Mouse (Mus musculus) retina, embryonic 14.5 days (tissue): ENCODE data around the gene Ano4.
A peak's percentile ranks its signal among the peaks of the same experiment; 100 is the strongest.

ENCODE experiments used
- DNase-seq: peaks from one replicate; pipeline ENCODE4 v3.0.0-alpha.2; 2015; ENCODE audit warnings: low spot score

Ano4 gene

DNA sequence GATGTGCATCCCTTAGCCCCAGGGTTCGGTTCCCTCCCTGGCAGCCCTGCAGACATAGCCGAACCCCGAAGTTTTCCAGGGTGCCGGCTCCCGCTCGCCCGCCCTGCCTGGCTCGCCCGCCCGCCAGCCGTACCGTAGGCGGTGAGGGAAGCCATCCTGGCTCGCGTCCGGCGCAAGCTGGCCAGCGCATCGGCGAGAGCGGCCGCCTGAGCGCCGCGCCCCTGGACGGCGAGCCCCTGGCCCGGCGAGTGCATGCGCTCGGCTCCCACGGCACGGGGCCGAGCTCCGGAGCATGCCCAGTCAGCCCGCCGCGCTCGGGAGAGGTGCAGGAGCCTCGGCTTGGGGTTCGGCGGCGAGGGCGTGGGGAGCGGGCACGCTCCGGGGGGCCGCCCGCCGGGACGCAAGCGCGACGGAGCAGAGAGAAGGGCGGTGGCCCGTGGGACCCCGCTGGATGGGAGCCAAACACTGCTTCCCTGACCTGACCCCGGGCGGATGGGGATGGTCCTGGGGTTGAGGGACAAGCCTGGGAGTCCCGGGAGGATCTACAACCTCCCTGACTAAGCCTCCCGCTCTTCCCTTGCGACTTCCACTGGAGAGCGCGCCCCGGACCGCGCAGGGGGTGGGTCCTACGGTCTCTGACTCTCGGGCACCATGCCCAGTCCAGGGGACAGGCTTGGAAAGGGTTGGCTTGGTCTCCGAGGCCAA is at the start of gene Ano4:
Gene Ano4 (minus strand): TSS at position 272 of the 705 bp plus-strand sequence.
- peak; percentile 37 for DNase-seq

DNA sequence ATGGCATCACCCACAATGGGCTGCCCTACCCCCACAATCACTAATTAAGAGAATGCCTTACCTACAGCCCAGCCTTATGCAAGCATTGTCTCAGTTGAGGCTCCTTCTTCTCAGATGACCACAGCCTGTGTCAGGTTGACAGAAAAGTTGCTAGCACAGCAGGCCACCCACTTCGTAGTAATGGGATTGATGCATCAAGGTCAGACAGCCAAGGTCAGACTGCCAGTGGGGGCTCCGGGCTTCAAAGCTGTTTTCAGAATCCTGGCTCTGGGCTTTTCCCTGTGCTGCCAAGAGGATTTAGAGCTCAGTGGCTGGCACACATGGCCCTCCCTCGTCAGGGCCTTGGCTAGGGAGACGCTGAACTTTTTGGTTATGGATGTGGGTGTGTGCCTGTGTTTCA is 48.1 kb upstream of the Ano4 start:
- peak; percentile 53 for DNase-seq

DNA sequence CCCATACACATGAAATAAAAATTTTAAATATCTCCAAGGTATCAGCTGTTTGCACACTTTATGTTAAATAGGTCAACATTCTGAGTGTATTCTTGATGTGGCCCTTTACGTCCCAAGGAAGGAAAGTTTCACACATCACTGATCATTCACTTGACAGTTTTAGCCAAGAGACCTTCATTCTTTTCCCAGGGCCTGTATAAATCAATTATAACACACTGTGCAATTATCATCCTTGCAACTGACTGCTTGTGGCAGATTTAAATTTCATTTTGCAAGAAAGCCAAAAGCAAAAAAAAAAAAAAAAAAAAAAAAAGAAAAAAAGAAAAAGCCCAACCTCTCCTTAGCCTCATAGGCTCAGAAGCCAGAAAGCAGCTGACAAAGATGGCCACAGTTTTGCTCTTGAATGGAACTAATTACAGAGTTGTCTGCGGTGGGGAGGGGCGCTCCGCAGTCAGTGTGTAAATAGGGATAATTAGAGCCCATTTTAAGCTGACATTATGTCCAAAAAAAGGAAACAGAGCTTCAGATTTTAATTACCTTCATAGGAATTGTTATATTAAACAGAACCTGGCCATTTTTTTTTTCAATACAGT is 47.1 kb upstream of the Ano4 start:
- peak; percentile 69 for DNase-seq

DNA sequence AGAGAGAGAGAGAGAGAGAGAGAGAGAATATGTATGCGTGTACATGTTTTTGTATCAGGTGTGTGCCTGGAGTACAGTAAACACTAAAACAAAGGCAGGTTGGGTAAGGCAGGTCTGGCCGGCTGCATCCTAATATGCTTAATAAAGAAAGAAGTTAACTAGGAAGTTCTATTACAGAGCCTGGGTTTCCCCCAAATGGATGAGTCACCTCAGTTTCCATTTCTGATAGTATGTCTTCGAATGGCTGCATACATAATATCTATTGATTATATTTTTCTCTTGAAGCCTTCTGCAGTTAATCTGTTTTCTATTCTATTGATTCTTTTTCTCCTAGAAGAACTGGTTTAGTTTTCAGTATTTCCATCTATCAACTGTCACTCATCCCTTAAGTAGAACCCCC is 41.9 kb upstream of the Ano4 start:
- no peak for DNase-seq

DNA sequence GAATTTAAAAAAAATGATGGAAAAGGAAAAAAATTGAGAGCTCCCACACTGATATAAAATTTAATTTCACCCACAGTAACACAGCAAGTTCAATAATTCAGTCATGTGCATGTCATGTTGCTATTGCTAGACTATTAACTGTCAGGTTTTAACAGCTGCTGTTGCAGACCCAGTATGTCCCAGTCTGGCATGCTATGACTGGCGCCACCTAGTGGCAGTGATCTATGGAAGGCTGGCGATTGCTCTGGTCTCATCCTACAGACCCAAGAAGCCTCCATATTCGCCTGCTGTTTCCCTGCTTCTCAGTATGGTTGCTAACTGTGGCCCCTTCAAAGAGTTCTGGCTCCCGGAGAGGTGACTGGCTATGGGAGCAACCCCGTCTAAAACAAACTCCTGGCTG is 38.9 kb upstream of the Ano4 start:
- DNase-seq = peak; percentile 90

DNA sequence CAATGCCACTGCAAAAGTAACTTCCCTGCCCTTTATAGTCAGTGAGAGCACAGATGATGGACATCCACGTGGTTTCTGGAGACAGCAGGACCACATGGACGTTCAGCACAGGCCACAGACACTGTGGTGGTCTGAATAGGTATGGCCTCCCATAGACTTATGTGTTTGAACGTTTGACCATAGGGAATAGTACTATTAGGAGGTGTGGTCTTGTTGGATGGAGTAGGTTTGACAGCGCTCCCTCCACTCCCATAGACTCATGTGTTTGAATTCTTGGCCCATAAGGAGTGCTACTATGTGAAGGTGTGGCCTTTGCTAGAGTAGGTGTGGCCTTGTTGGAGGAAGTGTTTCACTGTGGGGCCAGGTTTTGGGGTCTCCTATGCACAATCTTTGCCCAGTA is 33.2 kb upstream of the Ano4 start:
- no peak for DNase-seq

DNA sequence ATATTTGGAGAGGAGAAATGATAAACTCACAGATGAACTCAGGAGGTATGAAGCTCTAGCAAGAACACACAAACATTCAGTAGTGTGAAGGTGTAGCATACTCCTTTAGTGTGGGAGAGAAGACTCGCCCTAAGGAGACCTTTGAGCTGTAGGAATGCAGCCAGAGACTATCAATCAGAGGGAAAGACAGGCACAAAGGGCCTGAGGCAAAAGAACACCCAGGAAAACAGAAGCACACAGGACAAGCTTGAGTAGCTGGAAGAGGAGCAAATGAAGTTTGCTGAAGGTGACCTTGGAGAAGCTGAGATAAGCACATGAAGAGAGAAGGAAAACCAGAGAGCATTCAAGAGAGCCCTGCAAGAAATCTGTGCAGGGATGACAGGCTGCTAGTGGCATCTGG is 25.5 kb upstream of the Ano4 start:
- DNase-seq = no peak

DNA sequence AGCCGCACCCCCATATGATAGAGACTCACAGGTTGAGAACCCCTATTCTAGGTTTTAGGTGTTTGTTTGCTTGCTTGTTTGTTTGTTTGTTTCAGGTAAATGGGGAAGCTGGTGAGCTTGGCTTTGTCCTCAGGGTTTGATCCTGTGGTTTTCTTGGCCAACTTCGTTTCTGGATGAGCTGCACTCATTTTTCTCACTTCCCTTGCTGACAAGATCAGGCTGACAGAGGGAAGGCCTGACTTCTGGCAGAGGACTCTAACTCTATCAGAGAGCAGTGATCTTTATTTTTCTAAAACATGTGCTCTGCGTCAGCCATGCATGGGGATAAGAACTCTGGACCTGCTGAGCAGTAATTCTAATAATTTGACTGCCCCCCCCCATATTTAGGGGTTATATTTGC is 14.4 kb upstream of the Ano4 start:
- no peak for DNase-seq

DNA sequence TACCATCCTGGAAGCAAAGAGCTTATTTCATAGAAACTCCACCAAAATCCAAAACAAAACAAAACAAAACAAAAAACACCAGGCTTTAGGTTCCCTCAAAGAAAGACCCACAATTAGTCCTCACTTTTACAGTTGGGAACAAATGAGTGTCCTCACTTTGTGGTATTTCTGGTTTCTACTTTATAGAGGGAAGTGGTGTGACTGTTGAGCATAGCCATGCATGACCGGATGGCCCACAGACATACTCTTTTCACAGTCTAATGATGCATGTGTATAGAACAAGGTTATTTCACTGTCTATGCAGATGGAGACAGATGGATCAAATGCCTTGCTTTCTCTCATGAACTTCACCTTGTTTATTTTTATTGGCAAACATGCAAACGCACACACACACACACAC is 10.1 kb upstream of the Ano4 start:
- no peak for DNase-seq

DNA sequence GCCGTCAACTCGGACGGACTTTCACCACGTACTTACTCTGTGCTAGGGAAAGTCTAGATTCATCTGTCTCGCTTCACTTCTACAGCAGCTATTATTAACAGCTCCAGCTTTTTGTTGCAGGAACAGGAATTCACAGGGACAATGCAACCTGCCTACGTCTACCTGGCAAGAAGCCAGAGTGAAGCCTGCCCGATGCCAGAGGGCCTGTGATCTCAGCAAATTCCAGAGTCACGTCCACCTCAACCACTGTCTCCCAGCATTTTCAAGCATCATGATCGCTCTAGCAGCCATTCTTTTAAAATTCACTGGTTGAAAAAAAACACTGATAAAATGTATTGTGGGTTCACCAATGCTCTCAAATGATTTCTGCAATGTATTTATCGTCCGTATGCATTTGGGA is 6.9 kb upstream of the Ano4 start:
- DNase-seq = no peak

DNA sequence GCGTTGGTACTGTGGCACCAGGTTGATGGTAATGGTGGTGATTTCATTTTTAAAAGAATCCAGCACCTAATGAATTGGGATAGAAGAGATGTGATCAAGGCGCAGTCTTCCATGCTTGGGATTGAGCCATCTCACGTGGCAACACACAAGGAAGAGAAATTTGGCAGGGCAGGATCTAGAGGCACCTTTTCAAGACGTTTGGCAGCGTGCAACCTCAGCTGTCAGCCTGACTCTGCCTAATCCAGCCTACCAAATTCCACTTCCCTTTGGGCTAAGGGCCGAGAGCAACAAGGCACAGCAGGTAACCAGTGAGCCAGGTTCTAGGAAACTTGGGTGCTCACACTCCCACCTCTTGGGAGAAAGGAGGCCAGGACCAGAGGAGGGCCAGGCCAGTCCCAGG is 1.0 kb upstream of the Ano4 start:
- no peak for DNase-seq

DNA sequence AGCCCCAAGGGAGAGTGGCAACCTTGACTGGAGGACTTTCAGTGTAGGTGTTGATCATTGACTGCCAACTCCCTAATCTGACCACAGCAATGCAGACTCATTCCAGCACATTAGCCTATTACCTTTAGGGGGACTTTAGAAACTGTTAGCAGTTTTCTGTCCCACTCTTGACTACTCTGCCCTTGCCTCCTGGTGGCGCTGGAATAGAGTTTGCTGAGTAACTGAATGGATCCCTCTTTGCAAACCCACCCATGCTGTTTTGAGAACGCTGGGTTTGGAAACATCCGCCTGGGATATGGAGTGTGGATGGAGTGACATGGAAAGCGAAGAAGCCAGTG is 603 bp upstream of the Ano4 start:
- DNase-seq = no peak

DNA sequence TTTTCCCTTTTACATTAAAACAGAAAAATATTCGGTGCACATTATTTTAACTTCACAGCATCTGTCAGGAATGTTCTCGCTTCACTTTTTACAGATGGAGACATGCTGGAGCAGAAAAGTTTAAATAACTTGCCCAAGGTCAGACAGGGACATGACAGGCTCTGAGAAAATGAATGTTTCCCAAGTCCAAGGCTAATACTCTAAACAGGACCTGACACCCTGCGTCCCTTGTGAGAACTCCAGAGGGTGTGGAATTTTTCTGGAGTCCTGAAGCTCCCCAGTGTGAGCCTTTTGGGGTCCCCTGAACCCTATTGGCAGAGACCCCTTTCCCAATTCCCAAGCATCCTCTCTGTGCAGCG is 451 bp downstream of the Ano4 start:
- DNase-seq = no peak

DNA sequence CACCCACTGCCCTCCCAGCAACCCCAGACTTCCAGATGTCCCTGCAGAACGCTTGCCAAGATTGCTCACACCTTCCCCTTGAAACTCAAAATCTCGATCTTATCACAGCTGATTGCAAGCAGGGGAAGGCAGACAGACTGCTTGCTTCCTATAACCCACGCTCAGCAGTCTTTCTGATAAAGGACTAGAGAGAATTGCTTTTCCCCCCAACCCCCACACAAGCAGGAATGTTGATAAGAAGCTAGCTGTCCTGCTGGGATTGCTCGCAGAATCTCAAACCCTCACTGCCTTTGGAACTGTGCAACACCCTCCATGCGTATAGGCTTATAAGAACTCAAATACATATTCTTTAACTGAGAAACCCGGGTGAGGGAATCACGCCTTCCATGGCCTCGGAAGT is 846 bp downstream of the Ano4 start:
- no peak for DNase-seq

DNA sequence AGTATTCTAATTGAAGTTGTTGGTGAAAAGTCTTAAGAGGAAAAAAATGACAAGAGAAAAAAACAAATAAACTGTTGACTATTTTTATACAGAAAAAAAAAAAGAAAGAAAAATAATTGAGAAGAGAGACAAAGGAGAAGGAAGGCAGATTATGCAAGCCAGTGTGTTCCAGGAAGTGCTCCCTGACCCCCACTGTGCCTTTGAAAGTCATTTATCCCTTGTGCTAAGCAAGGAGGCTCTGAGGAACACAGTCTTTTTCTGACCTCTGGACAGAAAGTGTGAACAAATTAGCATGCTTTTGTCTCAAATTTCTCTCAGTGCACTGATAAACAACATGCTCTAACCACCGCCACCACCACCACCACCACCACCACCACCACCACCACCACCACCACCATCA is 14.3 kb downstream of the Ano4 start:
- no peak for DNase-seq

DNA sequence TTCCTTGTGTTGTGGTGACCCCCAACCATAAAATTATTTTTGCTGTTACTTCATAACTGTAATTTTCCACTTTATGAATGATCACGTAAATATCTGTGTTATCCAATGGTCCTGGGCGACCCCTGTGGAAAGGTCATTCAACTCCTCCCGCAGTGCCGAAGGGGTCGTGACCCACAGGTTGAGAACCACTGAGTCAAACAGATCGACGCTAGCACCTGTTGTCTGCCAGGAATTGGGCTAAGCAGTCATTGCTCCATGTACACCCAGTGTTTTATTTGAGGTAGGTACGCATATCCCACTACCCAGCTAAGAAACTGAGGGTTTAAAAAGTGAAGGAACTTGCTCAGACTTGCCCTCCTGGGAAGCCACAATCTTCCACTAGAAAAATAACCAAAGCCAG is 14.8 kb downstream of the Ano4 start:
- DNase-seq = no peak

DNA sequence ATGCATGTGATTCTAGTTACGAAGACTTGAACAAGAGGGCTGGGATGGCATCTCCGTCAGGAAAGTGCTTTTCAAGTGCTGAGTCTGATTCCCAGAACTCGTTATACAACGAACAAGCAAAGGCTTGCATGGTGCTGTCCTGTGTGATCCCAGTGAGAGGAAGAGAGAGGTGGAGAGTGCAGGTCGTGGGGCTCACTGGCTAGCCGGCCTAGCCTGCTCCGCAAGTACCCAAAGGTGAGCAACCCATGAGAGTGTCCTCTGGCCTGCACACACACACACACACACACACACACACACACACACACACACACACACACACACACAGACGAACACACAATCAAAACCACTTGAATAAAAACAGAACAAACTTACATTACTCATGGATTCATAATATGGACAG is 15.7 kb downstream of the Ano4 start:
- DNase-seq = no peak

DNA sequence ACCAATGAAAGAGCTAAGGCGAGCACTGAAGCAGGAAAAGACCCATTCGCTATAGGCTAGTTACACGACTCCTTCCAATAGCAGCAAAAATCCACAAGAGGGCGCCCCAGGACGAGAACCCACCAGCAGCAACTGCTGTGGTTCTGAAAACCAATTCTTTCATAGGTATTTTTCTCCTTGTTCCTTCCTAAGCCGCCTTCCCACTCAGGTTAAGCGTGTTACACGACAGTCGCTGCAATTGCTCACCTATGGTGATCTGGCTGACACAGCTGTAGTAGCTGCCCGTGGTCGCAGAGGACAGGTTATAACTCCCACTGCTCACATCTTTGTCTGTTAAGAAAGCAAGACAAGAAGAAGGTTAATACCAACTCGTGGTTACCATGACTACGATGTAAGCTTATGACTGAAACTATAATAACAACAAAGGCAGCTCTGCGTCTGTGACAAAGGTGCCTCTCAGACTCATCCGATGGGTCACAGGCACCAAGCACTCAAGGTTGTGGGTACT is 17.5 kb downstream of the Ano4 start:
- peak; percentile 89 for DNase-seq

DNA sequence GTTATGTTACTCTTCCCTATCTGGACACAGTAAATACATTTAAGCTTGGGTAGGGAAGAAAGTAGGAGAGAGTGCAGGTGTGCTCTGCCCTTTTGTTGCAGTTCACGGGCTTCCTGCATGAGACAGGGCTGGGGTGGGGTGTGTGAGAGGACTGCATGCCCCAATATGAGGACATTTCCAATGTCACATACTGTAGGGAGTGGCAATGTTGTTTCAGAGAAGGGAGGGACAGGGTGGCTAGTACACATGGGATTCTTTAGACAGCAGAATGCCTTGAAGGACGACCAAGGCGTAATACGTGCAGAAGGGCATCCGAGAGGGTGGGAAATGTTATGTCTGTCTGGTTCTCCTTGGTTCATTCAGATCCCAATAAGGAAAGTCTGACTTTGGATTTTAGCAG is 18.2 kb downstream of the Ano4 start:
- DNase-seq = no peak

DNA sequence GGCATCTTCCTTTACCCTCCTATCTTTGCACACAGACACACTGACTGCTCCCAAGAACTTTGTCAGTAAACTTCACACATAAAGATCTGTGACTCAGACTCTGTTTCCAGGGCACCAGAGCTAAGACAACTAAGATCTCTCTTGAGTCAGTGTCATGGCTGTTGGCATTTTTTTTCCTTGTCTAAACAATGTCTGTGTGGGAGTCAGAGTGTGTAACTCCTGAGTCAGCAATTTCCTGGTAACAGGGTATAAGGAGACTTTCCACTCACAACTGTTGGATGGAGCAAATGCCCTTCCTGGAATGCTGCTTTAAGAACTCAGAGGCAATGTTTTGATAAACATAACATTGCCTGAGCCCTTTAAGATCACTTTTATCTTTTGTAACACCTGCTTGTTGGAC is 37.0 kb downstream of the Ano4 start:
- no peak for DNase-seq

DNA sequence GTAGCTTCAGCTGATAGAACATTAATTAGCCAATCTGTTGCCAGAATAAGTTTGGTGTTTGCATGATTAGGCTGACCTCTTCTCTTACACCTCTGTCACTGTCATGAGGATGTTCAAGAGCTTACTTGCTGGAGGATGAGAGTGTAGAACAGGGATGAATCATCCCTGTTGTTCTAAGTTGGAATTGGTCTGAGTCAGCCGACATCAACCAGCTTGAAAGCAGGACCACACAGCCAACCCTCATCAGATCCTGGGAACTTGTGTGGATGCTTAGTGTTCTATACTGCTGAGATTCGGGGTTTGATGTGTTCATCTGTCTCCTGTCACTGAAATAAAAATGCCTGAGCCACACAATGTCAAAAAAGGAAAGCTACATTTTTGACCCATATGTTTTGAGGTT is 44.2 kb downstream of the Ano4 start:
- DNase-seq = no peak

DNA sequence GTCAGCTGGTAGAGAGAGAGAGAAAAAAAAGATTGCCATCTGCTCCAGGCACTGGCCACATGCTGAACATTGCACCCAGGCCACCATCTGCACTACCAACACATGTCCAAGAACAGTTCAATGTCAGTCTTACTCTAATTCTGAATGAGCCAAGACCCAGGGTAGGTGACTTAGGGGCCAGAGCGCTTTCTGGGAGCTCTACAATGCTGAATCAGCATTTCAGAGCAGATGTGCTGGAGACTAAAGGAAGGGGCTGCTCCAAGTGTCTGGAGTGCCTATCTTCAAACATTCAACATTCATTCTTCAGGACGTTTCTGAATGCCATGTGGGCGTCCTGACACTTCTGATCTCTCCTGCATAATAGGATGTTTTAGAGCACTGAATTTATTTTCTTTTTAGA is 51.8 kb downstream of the Ano4 start:
- no peak for DNase-seq

DNA sequence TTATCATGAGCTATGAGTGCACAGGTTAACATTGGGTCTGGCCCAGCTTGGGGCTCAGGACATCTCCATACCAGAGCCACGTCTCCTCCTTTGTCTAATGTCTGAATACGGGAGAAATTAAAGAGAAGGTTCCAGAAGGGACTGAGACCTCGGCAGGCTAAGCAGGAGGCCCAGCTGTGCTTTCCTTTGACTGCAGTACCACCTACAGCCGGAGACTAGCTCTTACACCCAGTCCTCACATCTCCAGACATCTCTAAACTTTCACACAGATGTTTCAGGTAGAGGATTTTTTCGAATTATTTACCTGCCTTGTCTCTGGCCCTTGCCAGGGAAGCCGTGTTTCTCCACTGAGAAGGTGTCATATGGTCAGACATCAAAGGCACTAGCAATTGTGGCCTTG is 53.9 kb downstream of the Ano4 start:
- peak; percentile 14 for DNase-seq

DNA sequence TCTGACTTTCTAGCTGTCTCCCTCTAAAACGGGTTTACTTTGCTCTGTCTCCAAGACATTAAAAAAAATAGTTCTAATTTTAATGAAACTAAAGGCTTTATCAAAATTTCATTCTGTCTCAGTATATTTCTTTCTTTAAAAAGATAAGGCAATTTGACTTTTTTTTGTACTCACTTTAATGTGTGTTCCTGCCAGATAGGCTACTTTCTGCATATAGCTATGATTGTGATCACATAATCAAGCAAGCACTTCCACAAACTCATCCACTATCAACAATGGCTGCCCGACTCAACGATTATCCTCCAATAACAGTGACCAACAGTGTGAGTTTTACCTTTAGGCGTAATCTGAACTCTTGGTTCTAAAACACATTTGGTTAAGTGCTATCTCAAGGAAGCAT is 55.3 kb downstream of the Ano4 start:
- DNase-seq = no peak
